Mouse (Mus musculus): ENCODE data around the gene Ecm1.

DNA sequence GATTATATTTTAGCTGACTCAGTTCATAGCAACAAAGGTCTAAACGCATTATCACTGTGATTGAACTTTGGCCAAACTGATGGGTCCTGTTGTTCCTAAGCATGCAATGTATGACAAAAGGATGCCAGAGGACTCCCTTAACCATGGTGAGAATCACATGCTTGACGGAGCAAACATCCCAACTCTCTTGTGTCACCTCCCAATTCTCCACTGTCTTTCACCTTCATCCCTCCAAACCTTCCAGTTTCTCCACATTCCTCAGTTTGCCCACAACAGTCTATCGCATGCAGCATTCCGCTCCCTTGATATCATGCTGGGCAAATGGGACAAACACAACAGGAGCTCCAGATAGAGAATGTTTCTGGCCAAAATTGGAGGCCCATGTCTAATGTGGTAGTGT is 46.1 kb upstream of the Ecm1 start:
- TF ChIP-seq CTCF (IDR thresholded peaks at IDR 0.05; ENCODE audit: low read depth, low read length) (no peak), POLR2A (IDR thresholded peaks at IDR 0.05; ENCODE audit: extremely low read depth, insufficient read depth, low read length) (no peak)

Measured in liver, adult 2 months (tissue).